Mouse (Mus musculus): ENCODE results near the gene Pgpep1. TPM values are rescaled to one million over a fixed set of nuclear protein-coding genes. Genes with fewer than 3 reads are reported as not detected.

Pgpep1 gene
- polyA plus RNA-seq, 1 experiment from 2014 or later = 103 TPM

- DNase-seq (ENCODE audit: low spot score, missing footprints) (no peak), ATAC-seq (ENCODE audit: low FRiP score) (no peak)
- Histone ChIP-seq H3K9ac (ENCODE audit: low read length) (no peak overlapping the region), H3K27me3 (ENCODE audit: control insufficient read depth, insufficient read depth, low read length) (peaks cover 9% of the 10 kb centered on the region; the same call in 1 of the 2 replicates), H3K4me3 (ENCODE audit: low read depth, low read length) (no peak overlapping the region), H3K36me3 (ENCODE audit: control insufficient read depth, insufficient read depth, low read length) (no peaks in the 10 kb centered on the region), H3K9me3 (ENCODE audit: control insufficient read depth, low read length) (no peaks in the 10 kb centered on the region), H3K4me1 (ENCODE audit: control insufficient read depth, insufficient read depth, low read length) (0 out of 2 replicates have a peak, but pooled peaks cover under 1% of the 10 kb centered on the region), H3K27ac (ENCODE audit: low read depth, low read length) (no peak overlapping the region), H3K4me2 (no peak overlapping the region)
- 83% methylated on average over 6 of the region's 6 CpGs for WGBS
These were observed 24.7 kb downstream of the Pgpep1 start for GRCm38 (mm10) chr8:70635527-70635926.

- Histone ChIP-seq H3K27me3 (ENCODE audit: control insufficient read depth, insufficient read depth, low read length) (peaks cover 10% of the 10 kb centered on the region; the same call in 1 of the 2 replicates), H3K4me3 (ENCODE audit: low read depth, low read length) (no peak overlapping the region), H3K9me3 (ENCODE audit: control insufficient read depth, low read length) (no peaks in the 10 kb centered on the region), H3K27ac (ENCODE audit: low read depth, low read length) (no peak overlapping the region), H3K4me1 (ENCODE audit: control insufficient read depth, insufficient read depth, low read length) (peaks cover 10% of the 10 kb centered on the region; the same call in 1 of the 2 replicates), H3K36me3 (ENCODE audit: control insufficient read depth, insufficient read depth, low read length) (no peaks in the 10 kb centered on the region), H3K9ac (ENCODE audit: low read length) (no peak overlapping the region), H3K4me2 (no peak overlapping the region)
- 74% methylated on average over 6 of the region's 6 CpGs for WGBS
- DNase-seq (ENCODE audit: low spot score, missing footprints) = no peak
- ATAC-seq (ENCODE audit: low FRiP score) = no peak
These were observed 26.1 kb downstream of the Pgpep1 start for GRCm38 (mm10) chr8:70634066-70634465.

GRCm38 (mm10) chr8:70632346-70632892, 27.8 kb downstream of the Pgpep1 start, which contains the start of gene Gdf15:
Gene Gdf15 (minus strand): TSS chr8:70632456.
- peaks cover 12% of the 10 kb centered on the region; the same call in 1 of the 2 replicates for H3K4me1 ChIP-seq (ENCODE audit: control insufficient read depth, insufficient read depth, low read length)
- no peaks in the 10 kb centered on the region for H3K36me3 ChIP-seq (ENCODE audit: control insufficient read depth, insufficient read depth, low read length)
- peaks cover 10% of the 10 kb centered on the region; the same call in 1 of the 2 replicates for H3K27me3 ChIP-seq (ENCODE audit: control insufficient read depth, insufficient read depth, low read length)
- DNase-seq (ENCODE audit: low spot score, missing footprints) (no peak), ATAC-seq (ENCODE audit: low FRiP score) (no peak)
- H3K9me3 ChIP-seq (ENCODE audit: control insufficient read depth, low read length) = no peaks in the 10 kb centered on the region
- H3K9ac ChIP-seq (ENCODE audit: low read length) = no peak within 1 kb of the TSS
- H3K4me2 ChIP-seq = no peak within 1 kb of the TSS
- no peak within 1 kb of the TSS for H3K27ac ChIP-seq (ENCODE audit: low read depth, low read length)
- no peak within 1 kb of the TSS for H3K4me3 ChIP-seq (ENCODE audit: low read depth, low read length)
- WGBS = 72% methylated on average over 6 of the region's 6 CpGs

GRCm38 (mm10) chr8:70631436-70631835, 28.8 kb downstream of the Pgpep1 start:
- H3K4me3 ChIP-seq (ENCODE audit: low read depth, low read length) = no peak overlapping the region
- H3K9me3 ChIP-seq (ENCODE audit: control insufficient read depth, low read length) = no peaks in the 10 kb centered on the region
- 20% methylated on average over 24 of the region's 24 CpGs for WGBS
- H3K27ac ChIP-seq (ENCODE audit: low read depth, low read length) = no peak overlapping the region
- H3K9ac ChIP-seq (ENCODE audit: low read length) = no peak overlapping the region
- no peaks in the 10 kb centered on the region for H3K36me3 ChIP-seq (ENCODE audit: control insufficient read depth, insufficient read depth, low read length)
- H3K27me3 ChIP-seq (ENCODE audit: control insufficient read depth, insufficient read depth, low read length) = peaks cover 10% of the 10 kb centered on the region; the same call in 1 of the 2 replicates
- ATAC-seq (ENCODE audit: low FRiP score) (no peak), DNase-seq (ENCODE audit: low spot score, missing footprints) (no peak)
- peaks cover 12% of the 10 kb centered on the region; the same call in 1 of the 2 replicates for H3K4me1 ChIP-seq (ENCODE audit: control insufficient read depth, insufficient read depth, low read length)
- H3K4me2 ChIP-seq = no peak overlapping the region

GRCm38 (mm10) chr8:70630532-70631381, 29.4 kb downstream of the Pgpep1 start:
- DNase-seq (ENCODE audit: low spot score, missing footprints) (peak; percentile 92), ATAC-seq (ENCODE audit: low FRiP score) (peak; percentile 38)
- H3K4me2 ChIP-seq = no peak overlapping the region
- H3K27me3 ChIP-seq (ENCODE audit: control insufficient read depth, insufficient read depth, low read length) = peaks cover 10% of the 10 kb centered on the region; the same call in 1 of the 2 replicates
- WGBS = 11% methylated on average over 22 of the region's 22 CpGs
- H3K9me3 ChIP-seq (ENCODE audit: control insufficient read depth, low read length) = no peaks in the 10 kb centered on the region
- H3K4me3 ChIP-seq (ENCODE audit: low read depth, low read length) = no peak overlapping the region
- H3K4me1 ChIP-seq (ENCODE audit: control insufficient read depth, insufficient read depth, low read length) = peaks cover 12% of the 10 kb centered on the region; the same call in 1 of the 2 replicates
- no peak overlapping the region for H3K9ac ChIP-seq (ENCODE audit: low read length)
- H3K36me3 ChIP-seq (ENCODE audit: control insufficient read depth, insufficient read depth, low read length) = no peaks in the 10 kb centered on the region
- H3K27ac ChIP-seq (ENCODE audit: low read depth, low read length) = no peak overlapping the region

- H3K9ac ChIP-seq (ENCODE audit: low read length) = peak overlapping the region; percentile 68
- no peaks in the 10 kb centered on the region for H3K36me3 ChIP-seq (ENCODE audit: control insufficient read depth, insufficient read depth, low read length)
- H3K27ac ChIP-seq (ENCODE audit: low read depth, low read length) = no peak overlapping the region
- peak overlapping the region; percentile 48 for H3K4me3 ChIP-seq (ENCODE audit: low read depth, low read length)
- peak overlapping the region; percentile 52 for H3K4me2 ChIP-seq
- WGBS = under 1% methylated on average over 60 of the region's 60 CpGs
- ATAC-seq (ENCODE audit: low FRiP score) (peak; percentile 93), DNase-seq (ENCODE audit: low spot score, missing footprints) (peak; percentile 100)
- peaks cover 10% of the 10 kb centered on the region; the same call in 1 of the 2 replicates for H3K27me3 ChIP-seq (ENCODE audit: control insufficient read depth, insufficient read depth, low read length)
- peaks cover 12% of the 10 kb centered on the region; the same call in 1 of the 2 replicates for H3K4me1 ChIP-seq (ENCODE audit: control insufficient read depth, insufficient read depth, low read length)
- no peaks in the 10 kb centered on the region for H3K9me3 ChIP-seq (ENCODE audit: control insufficient read depth, low read length)
These were observed 30.3 kb downstream of the Pgpep1 start for GRCm38 (mm10) chr8:70629574-70630531.

- ATAC-seq (ENCODE audit: low FRiP score) = peak; percentile 20; the same call in 1 of the 2 replicates
- no peaks in the 10 kb centered on the region for H3K9me3 ChIP-seq (ENCODE audit: control insufficient read depth, low read length)
- no peak for DNase-seq (ENCODE audit: low spot score, missing footprints)
- peak overlapping the region; percentile 48 for H3K4me3 ChIP-seq (ENCODE audit: low read depth, low read length)
- peaks cover 12% of the 10 kb centered on the region; the same call in 1 of the 2 replicates for H3K4me1 ChIP-seq (ENCODE audit: control insufficient read depth, insufficient read depth, low read length)
- 54% methylated on average over 7 of the region's 7 CpGs for WGBS
- H3K27ac ChIP-seq (ENCODE audit: low read depth, low read length) = no peak overlapping the region
- peak overlapping the region; percentile 52 for H3K4me2 ChIP-seq
- H3K9ac ChIP-seq (ENCODE audit: low read length) = peak overlapping the region; percentile 68
- H3K36me3 ChIP-seq (ENCODE audit: control insufficient read depth, insufficient read depth, low read length) = no peaks in the 10 kb centered on the region
- peaks cover 10% of the 10 kb centered on the region; the same call in 1 of the 2 replicates for H3K27me3 ChIP-seq (ENCODE audit: control insufficient read depth, insufficient read depth, low read length)
These were observed 31.1 kb downstream of the Pgpep1 start for GRCm38 (mm10) chr8:70628986-70629490.

GRCm38 (mm10) chr8:70627041-70627440, 33.1 kb downstream of the Pgpep1 start:
- H3K36me3 ChIP-seq (ENCODE audit: control insufficient read depth, insufficient read depth, low read length) = no peaks in the 10 kb centered on the region
- no peak for DNase-seq (ENCODE audit: low spot score, missing footprints)
- H3K4me3 ChIP-seq (ENCODE audit: low read depth, low read length) = no peak overlapping the region
- H3K9me3 ChIP-seq (ENCODE audit: control insufficient read depth, low read length) = no peaks in the 10 kb centered on the region
- 86% methylated on average over 5 of the region's 5 CpGs for WGBS
- H3K27ac ChIP-seq (ENCODE audit: low read depth, low read length) = no peak overlapping the region
- peaks cover 10% of the 10 kb centered on the region; the same call in 1 of the 2 replicates for H3K27me3 ChIP-seq (ENCODE audit: control insufficient read depth, insufficient read depth, low read length)
- no peak overlapping the region for H3K4me2 ChIP-seq
- H3K4me1 ChIP-seq (ENCODE audit: control insufficient read depth, insufficient read depth, low read length) = peaks cover 12% of the 10 kb centered on the region; the same call in 1 of the 2 replicates
- no peak overlapping the region for H3K9ac ChIP-seq (ENCODE audit: low read length)
- ATAC-seq (ENCODE audit: low FRiP score) = no peak
